Mouse (Mus musculus) embryonic facial prominence, embryonic 15.5 days (tissue): Measurements from ENCODE around the gene Parvg. TPM values are rescaled to one million over a fixed set of nuclear protein-coding genes. Genes with fewer than 3 reads are reported as not detected.

Source experiments
- polyA plus RNA-seq: library from polyadenylated mRNA; unstranded; fragments of >200 nt; fragmentation: Nextera tagmentation; extraction: Ambion mirVana; gene quantifications from 2 replicates; pipeline ENCODE4 v1.2.1, GENCODE M21; 2015

Parvg gene
- polyA plus RNA-seq, 1 experiment from 2014 or later: 3.7 TPM

Other genes starting within 250 kb of the Parvg start
- gene Sult4a1, start 218.3 kb upstream of the Parvg start, polyA plus RNA-seq: 6.2 and 8.7 TPM in 2 replicates
- gene Pnpla5, start 200.9 kb upstream of the Parvg start, polyA plus RNA-seq: 0.08 TPM in 1 of 2 replicates, not detected in the other
- 3.0 and 3.9 TPM in 2 replicates for gene Pnpla3, start 156.2 kb upstream of the Parvg start, polyA plus RNA-seq
- gene Samm50, start 131.8 kb upstream of the Parvg start, polyA plus RNA-seq: 89.8 and 96.4 TPM in 2 replicates
- gene Parvb, start 92.0 kb upstream of the Parvg start, polyA plus RNA-seq: 4.5 and 4.8 TPM in 2 replicates
- gene Shisal1, start 123.1 kb downstream of the Parvg start, polyA plus RNA-seq: 6.0 and 6.6 TPM in 2 replicates
- gene Rtl6, start 233.8 kb downstream of the Parvg start, polyA plus RNA-seq: 19.5 and 21.5 TPM in 2 replicates